Mouse (Mus musculus): ENCODE measurements around the gene Ano5.
A peak's percentile ranks its signal among the peaks of the same experiment; 100 is the strongest.

Gene Ano5

DNA sequence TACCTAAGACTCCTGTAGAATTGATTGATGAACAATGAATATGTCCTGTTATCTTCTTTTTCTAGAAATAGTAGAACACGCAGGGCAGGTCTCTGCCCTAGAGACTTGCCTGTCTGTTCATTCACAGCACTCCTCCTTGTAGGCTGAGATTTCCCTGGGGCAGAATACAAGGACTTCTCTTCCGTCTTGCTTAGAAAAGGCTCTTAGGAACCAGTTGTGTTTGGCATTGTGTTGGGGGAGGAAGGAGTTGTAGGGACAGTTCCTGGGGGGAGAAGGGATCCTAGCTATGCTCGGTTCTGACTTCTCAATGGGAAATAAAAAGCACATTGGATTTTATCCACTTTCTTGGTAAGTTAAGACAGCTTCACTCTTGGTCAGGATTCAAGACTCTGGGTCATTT lies 118.4 kb downstream of the Ano5 start:
- DNase-seq (ENCODE audit: low spot score): peak; percentile 36

GRCm38 (mm10) chr7:51631171-51631570 lies 120.3 kb downstream of the Ano5 start:
- DNase-seq (ENCODE audit: low spot score): no peak

GRCm38 (mm10) chr7:51632543-51633229 lies 121.9 kb downstream of the Ano5 start:
- peak; percentile 32 for DNase-seq (ENCODE audit: low spot score)

- DNase-seq (ENCODE audit: low spot score): peak; percentile 14
Measured at GRCm38 (mm10) chr7:51633230-51633844, 122.5 kb downstream of the Ano5 start.
